In genomic region chr17:43883016-43883415, GRCm38 (mm10) we compare ENCODE assay signal across 8 mouse cellular contexts.
DNase-seq lines count a peak whose midpoint lies in the region; ATAC-seq and TF ChIP-seq lines count a peak whose summit lies in the region.
"Had no signal": no experiment of that assay in that cellular context is flagged by ENCODE, and none has a peak within 500 bp of the region (broad histone marks: within the 10 kb centered on the region; RNA-seq: fewer than 3 reads in every experiment).

No protein-coding gene starts in this region.

- peak; percentile 85 for TF ChIP-seq CTCF in layer of hippocampus, adult 2 months (conservative IDR thresholded peaks at IDR 0.05)
- peak; percentile 25 for TF ChIP-seq CTCF in ES-Bruce4 (IDR thresholded peaks at IDR 0.05; ENCODE audit: low read depth, low read length)
- TF ChIP-seq CTCF in hindbrain, postnatal 0 days (IDR thresholded peaks at IDR 0.05; ENCODE audit: low read depth) = peak; percentile 89

- no peak for TF ChIP-seq POLR2A in ES-Bruce4 (IDR thresholded peaks at IDR 0.05; ENCODE audit: insufficient read depth, low read length)

- ATAC-seq in hindbrain, postnatal 0 days = peak; percentile 74
- no peak for ATAC-seq in erythroblast, adult 5-6 weeks (replicated peaks; ENCODE audit: low FRiP score, poor library complexity, severe bottlenecking)

- no peak overlapping the region for H3K4me2 ChIP-seq in hindbrain, postnatal 0 days (ENCODE audit: low read depth, low read length)

- no peaks in the 10 kb centered on the region for H3K36me3 ChIP-seq in ES-Bruce4 (ENCODE audit: control insufficient read depth, insufficient read depth, low read length, poor library complexity, severe bottlenecking)
- H3K36me3 ChIP-seq in hindbrain, postnatal 0 days (ENCODE audit: insufficient read depth, low read length) = no peaks in the 10 kb centered on the region

- H3K27ac ChIP-seq in layer of hippocampus, adult 2 months = no peak overlapping the region
- H3K27ac ChIP-seq in ES-Bruce4 (ENCODE audit: insufficient read depth, low read length) = no peak overlapping the region
- H3K27ac ChIP-seq in hindbrain, postnatal 0 days = no peak overlapping the region
- H3K27ac ChIP-seq: macrophage had no signal

- H3K27me3 ChIP-seq in ES-Bruce4 (ENCODE audit: control insufficient read depth, insufficient read depth, low read length, poor library complexity, severe bottlenecking) = no peaks in the 10 kb centered on the region
- no peaks in the 10 kb centered on the region for H3K27me3 ChIP-seq in hindbrain, postnatal 0 days (ENCODE audit: insufficient read depth, low read length)

- H3K4me1 ChIP-seq in ES-Bruce4 (ENCODE audit: control insufficient read depth, insufficient read depth, low read length) = no peaks in the 10 kb centered on the region
- H3K4me1 ChIP-seq in hindbrain, postnatal 0 days (ENCODE audit: insufficient read depth, low read length) = 0 out of 2 replicates have a peak, but pooled peaks cover 4% of the 10 kb centered on the region

- no peak overlapping the region for H3K4me3 ChIP-seq in layer of hippocampus, adult 2 months
- H3K4me3 ChIP-seq in ES-Bruce4 (ENCODE audit: low read depth, low read length) = no peak overlapping the region
- no peak overlapping the region for H3K4me3 ChIP-seq in hindbrain, postnatal 0 days (ENCODE audit: low read length)

- peak; percentile 32 to 37 for DNase-seq in layer of hippocampus, adult 2 months (ENCODE audit: low spot score in 2 of 2)
- no peak for DNase-seq in layer of hippocampus, postnatal 25 days (ENCODE audit: extremely low spot score in 1 of 2, low spot score in 1 of 2)
- DNase-seq in ZHBTc4 (ENCODE audit: low read depth, low spot score) = peak; percentile 33
- DNase-seq in hindbrain, postnatal 0 days (ENCODE audit: low spot score) = peak; percentile 86
- no peak for DNase-seq in thymus, postnatal 10 days (ENCODE audit: low spot score in 2 of 2)

- H3K9ac ChIP-seq in ES-Bruce4 (ENCODE audit: low read depth, poor library complexity, severe bottlenecking) = no peak overlapping the region
- H3K9ac ChIP-seq in hindbrain, postnatal 0 days (replicated peaks; ENCODE audit: low read length) = no peak overlapping the region

- 9% methylated on average over 1 of the region's 1 CpGs for WGBS in hindbrain, postnatal 0 days

- no peaks in the 10 kb centered on the region for H3K9me3 ChIP-seq in ES-Bruce4 (replicated peaks; ENCODE audit: control insufficient read depth, insufficient read depth, low read length, poor library complexity, severe bottlenecking)
- no peaks in the 10 kb centered on the region for H3K9me3 ChIP-seq in hindbrain, postnatal 0 days (ENCODE audit: low read length)

- TF ChIP-seq EP300 in ES-Bruce4 (IDR thresholded peaks at IDR 0.05; ENCODE audit: insufficient read depth, low read depth, low read length) = no peak

Comparison
In these comparisons a context has a peak if more than half of its experiments do, and no peak if none do; other contexts are left out.
1. DNase-seq: peak in layer of hippocampus, adult 2 months (2 of 2), ZHBTc4 (single experiment) and hindbrain, postnatal 0 days (single experiment); none in layer of hippocampus, postnatal 25 days (0 of 2) and thymus, postnatal 10 days (0 of 2).
2. CTCF ChIP-seq: peak in every context shown above with its lines; median percentile 89 in hindbrain, postnatal 0 days; 85 in layer of hippocampus, adult 2 months; 25 in ES-Bruce4.